Mouse (Mus musculus) Muller cell, postnatal 12 days (primary cell): Measurements from ENCODE around the gene Wnt5b.

Experiments
- DNase-seq: peaks from one replicate; pipeline ENCODE4 v3.0.0-alpha.2; 2015; ENCODE audit errors: inconsistent ontology term

Wnt5b gene

DNA sequence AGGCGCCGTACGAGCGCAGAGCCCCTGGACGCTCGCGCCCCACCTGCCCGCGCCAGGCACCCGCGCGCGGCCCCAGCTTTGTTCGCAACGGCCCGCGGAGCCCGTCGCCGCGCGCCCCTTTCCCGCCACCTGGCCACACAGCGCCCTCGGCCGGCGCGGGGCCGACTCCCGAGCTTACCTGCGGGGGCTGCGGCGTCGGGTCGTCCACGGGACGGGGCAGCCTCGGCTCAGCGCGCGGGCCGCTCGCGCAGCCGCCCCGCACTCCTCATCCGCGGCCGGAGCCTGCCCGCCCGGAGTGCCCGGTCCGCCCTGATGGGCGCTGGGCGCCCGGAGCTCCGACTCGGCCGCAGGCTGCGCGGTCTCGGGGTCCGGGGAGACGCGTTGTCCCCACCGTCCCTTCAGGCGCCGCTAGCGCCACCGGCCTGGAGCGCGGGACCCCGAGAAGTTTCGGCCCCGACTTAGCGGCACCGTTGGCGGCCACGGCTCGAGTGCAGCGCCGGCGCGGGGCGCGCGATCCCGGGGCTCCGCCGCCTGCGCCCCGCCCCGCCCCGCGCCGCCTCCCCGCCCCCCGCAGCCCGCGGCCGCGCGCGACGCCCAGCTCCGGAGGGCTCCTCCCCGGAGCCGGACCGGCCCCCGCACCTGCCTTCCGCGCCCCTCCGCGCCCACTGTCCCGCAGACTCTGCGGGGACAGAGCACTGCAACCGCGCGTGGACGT, at the start of gene Wnt5b:
TSS of gene Wnt5b (minus strand) at position 545 of the 715 bp plus-strand sequence.
- DNase-seq, result peak; percentile 62

DNA sequence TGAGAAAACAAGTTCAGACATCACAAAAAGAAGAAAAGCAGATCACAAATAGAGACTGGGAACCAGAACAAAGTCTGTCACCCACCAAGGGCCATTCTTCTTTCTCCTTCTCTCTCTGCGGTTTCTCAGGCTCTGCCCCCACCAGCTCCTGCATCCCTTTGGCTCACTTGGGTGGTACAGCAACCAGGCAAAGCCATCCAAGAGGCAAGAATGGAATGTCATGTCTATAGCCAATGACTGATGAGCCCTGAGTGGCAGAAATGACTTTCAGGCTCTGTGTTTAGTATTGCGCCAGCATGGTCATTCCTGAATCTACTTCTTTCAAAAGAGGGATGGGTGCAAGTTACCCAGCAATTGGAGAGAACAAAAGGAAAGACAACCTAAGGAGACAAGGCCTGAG, 46.7 kb upstream of the Wnt5b start:
- DNase-seq, result no peak

DNA sequence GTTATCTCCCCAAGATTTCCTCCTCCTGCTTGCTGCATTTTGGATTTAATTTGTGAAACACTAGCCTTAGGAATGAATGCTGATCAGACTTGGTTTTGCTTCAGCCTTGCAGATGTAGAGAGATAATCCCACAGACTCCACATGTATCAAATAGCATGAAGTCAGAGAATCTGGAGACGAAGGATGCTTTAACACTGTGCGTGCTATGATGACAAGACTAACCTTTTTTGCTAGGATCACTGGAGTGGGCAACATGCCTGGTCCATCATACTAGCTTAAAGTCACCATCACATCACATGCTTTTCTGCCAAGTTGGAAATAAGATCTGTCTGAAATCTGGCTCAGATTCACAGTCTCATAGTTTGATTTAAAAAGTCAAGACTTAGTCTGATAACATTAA, 43.8 kb upstream of the Wnt5b start:
- DNase-seq, result no peak

DNA sequence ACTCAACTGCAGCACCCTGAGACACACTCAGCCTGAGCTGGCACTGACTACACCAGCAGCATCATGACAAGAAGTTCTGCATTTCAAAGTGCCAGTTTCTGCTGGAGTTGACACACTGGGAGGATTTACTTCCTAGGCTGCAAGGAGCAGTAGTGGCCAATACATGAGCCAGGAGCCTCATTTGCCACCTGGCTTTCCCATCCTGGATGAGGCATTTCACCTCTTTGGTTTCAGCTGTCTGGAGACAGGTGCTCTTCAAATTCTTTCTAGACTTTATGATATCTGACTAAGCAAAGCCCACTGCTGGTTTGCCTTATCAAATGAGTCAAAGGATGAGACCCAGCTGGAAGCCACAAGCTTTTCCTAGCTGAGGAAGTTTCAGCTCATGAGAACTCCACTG, 43.3 kb upstream of the Wnt5b start:
- DNase-seq, result no peak

DNA sequence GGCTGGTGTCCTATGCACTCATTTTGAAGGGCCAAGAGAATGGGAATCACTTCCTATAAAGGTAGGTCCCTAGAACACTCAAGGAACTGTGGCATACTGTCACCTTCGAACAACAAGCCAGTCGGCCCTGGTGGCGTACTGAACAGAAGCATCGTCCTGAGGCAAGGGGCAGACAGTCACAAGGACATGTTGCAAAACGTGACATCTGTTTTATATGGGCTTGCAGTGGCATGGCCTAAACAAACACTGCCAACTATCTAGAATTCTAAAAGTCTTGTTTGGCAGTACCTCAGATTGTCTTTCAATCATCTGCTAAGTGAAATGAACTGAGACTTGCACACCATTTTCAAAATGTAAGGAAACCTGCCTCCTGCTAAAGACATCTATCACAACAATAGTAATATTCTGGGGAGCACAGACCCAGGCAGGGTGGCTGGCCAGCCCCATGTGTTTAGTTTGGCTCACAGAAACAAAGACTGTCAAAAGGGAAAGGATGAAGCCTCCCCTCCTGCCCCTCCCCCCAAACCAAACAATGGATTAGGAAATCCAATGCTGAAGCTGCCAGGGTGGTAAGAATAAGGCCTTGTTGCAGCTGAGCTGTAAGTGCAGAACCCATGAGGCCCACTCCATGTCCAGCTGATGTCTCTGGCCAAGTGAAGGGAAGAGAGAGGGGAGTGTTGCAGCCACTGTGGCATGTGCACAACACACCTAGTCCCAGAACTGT, 41.7 kb upstream of the Wnt5b start:
- DNase-seq, result peak; percentile 79

DNA sequence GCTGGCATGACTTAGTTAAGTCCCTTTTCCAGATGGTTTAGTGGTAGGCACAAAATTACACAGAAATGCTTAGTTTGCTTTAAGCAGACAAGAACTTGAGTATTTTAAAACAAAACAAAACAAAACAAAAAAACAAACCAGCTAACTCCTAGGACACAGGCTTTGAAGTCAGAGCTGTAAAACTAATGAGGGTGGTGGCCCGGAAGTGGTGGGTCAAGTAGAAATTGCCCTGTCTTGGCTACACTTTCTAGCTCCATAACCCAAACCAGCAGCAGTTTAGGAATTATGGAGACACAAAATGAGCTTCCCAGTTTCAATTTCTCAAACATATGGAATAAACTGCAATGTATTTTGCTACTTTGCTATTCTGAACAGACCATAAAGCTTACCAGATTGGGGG, 39.9 kb upstream of the Wnt5b start:
- DNase-seq, result peak; percentile 52

DNA sequence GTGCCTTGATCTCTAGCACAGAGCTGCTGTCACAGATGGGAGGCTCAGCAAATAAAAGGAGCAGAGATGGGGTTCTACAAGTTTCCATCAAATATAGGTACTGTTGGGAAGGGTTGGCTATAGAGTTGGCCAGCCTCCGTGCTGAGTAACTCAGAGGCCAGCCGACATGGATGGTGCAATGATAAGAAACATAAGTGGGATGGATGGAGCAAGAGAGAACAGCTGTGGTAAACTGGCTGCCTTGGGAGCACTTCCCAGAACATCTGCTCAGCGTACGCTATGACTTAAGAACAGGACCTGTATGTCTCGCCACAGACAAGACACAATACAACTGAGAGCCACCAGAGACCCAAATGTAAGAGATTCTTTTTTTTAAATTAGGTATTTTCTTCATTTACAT, 39.0 kb upstream of the Wnt5b start:
- no peak for DNase-seq

DNA sequence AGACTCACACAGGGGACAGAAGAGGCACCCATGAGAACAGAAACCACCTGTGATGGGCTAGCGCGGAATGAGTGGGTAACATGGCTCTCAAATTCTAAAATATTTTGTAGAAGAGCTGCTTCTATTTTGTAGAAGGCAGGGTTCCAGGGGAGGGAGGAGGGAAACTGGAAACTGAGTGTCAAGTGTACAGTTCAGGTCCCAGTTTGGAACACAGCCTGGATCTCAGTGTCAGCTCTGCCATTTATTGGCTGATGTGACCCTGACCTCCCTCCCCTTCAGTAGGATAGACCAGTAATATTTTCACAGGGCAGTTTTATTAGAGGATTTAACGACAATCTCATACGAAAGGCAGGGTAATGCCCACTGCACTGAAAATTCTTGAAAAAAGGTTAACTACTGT, 32.6 kb upstream of the Wnt5b start:
- DNase-seq, result no peak

DNA sequence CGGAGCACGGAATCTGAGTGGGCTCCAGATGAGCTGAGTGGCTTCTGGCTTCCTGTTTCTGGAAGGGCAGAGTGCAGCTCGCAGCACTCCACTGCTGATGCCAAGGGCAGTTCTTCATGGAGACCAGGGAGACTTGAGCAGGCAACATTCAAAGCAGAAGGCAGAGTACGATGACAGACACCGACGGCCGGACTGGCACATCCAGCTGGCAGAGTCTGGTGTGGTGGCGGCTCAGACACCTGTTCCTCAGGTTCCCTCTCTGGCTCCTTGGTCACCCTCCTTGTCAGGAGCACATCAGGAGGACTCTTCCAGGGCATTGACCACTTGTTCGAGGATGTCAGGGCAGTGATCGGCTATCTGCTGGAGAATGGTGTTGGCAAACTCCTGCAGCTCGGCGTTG, 31.2 kb upstream of the Wnt5b start:
- DNase-seq, result no peak

DNA sequence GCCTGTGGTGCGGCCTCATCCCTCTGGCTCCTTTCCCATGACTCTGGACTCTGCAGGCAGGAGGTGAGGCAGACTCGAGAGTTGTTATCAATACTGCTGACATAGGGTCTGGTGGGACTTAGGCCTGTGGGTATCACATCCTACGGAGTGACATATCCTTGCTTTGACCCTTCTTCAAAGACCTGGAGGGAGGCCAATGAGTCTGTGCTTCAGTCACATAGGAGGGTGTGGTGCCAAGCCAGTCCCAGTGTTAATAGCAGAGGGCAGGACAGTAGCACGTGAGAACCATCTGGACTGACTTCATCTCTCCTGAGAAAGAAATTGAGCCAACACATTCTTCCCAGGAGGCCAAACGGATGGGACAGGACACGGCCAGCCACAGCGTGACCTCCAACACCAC, 28.1 kb upstream of the Wnt5b start:
- DNase-seq, result no peak

DNA sequence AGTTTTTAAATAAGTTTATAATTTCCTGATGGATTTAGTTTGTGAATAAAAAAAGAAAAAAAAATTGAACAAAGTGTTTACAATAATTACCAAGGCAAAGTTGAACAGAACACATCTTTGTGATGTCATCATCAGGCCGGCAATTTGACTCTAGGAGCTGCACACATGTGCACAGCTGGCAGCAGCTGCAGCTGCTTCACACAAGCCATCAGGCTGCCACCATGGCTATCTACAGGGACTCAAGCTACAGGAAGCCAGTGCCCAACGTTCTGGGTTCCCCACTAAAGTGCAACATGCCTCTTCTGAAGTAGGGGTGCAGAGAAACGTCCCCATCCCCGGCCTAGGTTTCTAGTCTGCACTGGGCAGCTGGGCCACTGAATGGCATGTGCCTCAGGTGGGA, 26.6 kb upstream of the Wnt5b start:
- no peak for DNase-seq

DNA sequence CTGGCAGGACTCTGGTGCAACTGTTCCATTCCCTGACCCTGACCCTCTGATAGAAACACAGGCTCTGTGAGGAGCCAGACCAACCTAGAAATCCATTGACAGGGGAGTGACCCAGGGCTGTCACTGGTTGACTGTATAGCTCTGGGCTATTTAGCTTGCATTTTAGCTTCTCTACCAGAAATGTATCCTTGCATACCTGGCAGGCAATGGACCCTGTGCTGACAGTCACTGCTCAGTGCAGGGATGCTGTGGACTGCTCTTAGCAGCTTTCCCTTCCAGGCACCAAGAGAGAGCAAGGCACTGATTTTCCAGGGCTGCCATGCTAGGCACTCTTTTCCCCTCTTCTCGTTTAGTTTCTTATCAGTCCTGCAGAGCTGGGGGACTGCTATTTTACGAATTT, 24.2 kb upstream of the Wnt5b start:
- no peak for DNase-seq

DNA sequence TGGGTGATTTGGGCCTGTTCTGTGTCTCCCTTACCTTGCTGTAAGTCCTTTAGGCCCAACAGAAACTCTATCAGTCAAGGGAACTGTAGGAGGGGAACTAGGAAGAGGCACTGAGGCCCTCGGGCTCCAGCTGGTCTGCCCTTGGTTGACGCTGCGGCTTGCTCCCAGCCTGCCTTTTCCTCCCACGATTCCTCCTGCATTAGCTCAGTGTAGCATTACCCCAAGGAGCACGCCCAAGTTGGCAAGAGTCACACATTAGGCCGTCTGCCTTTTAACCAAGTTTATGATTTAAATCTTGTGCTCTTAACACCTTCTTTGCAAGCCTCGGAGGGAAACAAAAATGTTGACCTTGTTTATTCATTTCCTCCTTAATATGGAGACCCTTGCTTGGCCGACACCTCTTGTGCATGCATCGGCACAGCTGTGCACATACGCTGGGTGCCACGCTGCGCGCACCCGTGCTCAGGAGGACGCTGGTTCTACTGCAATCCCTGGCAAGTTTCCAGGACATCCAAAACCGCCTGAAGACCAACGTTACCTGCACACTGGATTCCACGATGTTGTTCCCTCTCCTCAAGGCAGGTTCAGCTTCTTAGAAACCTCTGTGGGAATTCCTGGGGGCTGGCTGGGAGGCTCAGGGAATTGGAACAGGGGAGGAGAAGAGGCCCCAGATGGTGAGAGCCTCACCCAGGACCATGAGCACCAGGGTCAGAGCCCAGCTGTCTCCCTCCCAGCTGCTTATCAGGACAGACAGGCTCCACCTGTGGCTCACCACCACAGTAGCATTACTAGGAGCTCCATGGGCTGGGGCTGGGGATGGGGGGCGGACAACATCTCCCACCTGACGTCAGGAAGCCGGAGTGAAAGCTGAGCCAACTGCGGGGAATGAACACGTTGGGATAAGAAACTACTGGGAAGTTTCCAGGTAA, 21.6 kb upstream of the Wnt5b start:
- DNase-seq, result no peak

DNA sequence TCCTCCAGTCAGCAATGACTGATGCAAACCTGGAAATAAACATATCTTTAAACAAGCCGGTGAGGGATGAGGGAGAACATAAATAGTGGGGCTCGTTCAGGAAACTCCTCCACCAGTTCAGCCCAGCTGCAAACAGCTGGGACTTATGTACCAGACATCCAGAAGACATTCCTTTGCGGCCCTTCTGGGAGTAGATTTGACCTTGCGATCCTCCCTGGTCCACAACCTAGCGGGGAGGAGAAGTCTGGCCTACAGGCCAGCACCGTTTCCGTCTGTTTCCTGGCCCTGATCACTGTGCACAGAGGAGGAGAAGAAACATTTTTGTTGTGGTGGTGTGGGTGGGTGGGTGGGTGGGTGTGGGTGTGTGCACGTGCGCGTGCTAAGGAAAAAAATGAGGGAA, 18.4 kb upstream of the Wnt5b start:
- no peak for DNase-seq

DNA sequence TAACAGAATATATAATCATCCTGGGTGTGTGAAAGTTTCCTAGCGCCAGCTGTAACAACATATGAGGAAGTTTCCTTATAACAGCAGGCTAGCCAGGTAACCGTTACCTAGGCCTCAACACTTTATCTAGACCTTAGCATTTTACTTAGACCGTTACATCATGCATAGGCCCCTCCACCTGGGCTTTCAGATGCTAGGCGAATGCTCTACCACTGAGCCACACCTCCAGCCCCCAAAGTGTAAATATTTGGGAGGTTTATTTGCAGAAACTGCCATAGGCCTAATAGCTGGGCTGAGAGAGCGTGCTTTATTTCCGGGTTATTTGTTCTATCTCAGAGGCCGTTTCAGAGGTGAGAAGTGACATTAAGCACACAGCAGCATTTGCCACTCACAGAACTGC, 14.7 kb upstream of the Wnt5b start:
- DNase-seq, result no peak

DNA sequence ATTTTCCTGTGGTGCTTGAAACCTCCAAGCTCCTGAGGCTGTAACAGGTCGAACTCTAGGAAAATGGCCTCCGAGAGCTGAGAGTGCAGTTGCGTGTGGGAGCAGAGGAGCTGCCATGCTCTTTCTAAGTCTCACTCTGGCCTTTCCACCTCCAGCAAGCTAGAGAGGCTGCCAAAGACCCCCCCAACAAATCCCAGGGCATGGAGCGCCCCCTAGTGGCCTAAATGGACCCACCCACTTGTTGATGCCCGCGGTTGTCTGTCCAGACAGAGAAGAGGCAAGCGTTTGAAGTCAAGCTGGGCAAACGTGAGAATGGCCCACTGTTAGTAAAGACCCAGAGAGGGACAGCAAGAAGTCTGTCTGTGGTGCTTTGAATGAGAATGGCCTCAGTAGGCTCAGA, 10.3 kb upstream of the Wnt5b start:
- DNase-seq, result no peak

DNA sequence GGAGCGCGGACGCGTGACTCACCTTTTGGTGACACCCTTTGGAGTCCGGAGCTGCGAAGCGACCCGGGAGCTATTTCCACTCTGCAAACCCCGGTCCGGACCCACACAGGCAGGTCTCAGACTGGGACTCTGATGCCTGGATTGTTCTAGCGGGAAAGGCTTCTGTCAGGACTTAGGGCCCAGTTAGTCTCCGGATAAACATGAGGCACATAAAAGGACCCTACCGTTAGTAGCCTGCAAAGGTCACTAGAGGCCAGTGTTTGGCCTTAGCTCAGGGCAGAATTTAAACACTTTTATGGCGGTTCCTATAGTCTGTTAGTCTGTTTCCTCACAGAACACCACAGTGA, 344 bp upstream of the Wnt5b start:
- peak; percentile 67 for DNase-seq

DNA sequence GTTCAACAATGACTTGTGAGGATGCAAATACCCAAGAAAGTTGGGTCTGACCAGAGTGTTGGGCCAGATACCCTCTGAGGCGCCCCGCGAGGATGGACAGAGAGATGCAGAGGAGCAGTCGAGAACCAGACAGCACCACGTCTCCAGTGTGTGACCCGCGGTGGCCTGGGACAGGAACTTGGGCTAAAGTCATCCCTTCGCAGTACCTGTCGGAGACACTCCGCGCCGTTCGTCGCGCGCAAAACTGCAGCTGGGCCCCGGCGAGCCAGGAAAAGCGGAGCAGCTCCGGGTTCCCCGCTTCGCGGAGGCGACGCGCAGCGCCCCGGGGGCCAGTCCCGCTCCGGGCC, 718 bp downstream of the Wnt5b start:
- peak; percentile 45 for DNase-seq

DNA sequence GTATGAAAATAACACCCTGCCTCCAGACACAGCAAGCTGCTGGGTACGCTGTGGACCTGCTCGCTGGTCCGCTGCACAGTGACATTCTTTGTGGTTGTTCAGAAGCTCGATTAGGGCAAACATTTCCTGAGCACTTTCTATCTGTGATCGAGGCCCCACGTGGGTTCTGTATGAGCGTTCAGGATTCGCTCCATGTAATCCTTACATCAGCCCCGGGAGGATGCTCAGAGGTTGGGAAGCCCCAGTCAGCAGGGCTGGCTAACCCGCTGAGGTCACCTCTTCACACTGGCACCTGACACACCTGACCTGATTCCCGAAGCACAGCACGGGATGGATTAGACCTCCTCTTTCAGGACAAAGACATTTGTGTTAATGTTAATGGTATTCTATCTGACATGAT, 8.3 kb downstream of the Wnt5b start:
- DNase-seq, result peak; percentile 12

DNA sequence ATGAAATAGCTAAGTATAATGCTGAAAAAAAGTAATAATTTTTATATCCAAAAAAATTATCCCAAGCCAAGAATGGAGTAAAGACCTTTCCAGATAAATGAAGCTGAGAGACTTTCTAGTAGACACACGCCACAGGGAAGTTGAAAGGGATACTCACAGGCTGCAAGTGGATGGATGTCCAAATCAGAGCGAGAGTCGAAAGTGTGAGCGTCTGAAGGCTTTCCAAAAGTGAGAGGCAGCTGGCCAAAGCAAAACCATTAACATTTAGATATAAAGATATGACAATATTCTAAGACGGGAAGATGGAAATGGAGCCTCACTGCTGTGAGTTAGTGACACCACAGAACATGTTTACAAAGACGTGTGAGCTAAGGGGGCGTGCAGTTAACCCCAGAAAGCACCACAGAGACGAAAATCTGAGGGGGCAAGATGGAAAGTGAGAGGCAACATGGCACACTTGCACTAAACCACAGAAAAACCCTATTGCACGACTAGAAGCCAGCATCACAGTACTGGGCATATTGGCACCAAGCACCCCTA, 10.9 kb downstream of the Wnt5b start:
- DNase-seq, result no peak

DNA sequence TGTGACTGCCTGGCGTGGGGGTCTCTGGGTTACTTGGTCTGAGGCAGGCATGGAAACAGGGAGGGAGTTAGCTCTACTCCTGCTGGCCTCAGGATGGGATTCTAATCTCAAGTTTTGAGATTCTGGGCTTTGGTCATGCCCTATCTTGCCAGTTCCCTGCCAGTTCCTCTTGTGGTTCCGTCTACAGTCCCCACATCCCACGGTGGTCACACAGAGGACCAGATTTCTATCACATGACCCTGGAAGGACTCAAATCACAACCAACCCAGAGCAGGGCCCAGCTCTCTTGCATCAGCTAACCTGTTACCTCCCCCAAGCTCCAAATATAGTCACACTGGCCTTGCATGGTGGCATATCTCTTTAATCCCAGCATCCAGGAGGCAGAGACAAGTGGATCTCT, 14.5 kb downstream of the Wnt5b start:
- DNase-seq, result no peak

DNA sequence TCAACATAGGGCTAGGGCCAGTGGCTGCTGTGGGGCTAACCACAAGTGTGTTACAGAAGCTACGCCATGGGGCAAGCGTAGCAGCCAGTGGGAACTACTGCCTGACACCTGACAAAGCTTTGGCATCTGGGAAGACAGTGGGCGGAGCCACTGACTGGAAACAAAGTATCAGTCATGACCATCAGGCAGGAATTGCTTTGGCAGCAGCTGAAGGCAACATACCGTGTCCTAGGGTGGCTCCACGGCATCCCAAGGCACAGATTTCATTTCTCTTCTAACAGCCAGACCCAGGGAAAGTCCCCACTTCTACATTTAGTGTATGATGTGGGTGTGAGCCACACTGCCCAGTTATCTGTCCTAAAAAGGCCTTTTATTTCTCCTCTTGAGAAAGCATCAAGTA, 17.6 kb downstream of the Wnt5b start:
- peak; percentile 65 for DNase-seq
